Mouse (Mus musculus) CH12.LX (cell line): ENCODE results near the gene Epha3. TPM values are rescaled to one million over a fixed set of nuclear protein-coding genes. Genes with fewer than 3 reads are reported as not detected.

Source experiments
- DNase-seq: peaks from one replicate; pipeline ENCODE4 v3.0.0-alpha.2; 2013; ENCODE audit errors: extremely low read depth
- H3K27ac ChIP-seq: 2 replicates; pipeline ENCODE4 v1.5.1; 2012; ENCODE audit warnings: low read depth, mild to moderate bottlenecking, control low read depth, moderate library complexity; ENCODE audit not compliant: insufficient read depth
- H3K27me3 ChIP-seq: replicated peaks from 2 replicates; pipeline ENCODE3; 2012; ENCODE audit warnings: inconsistent platforms
- H3K36me3 ChIP-seq, 2 experiments: replicated peaks in 1 of 2; 2 replicates each; pipeline versions ENCODE3 to v1.6.1; 2012; ENCODE audit warnings: inconsistent platforms in 1 of 2, low read length in 1 of 2, mild to moderate bottlenecking in 1 of 2, mixed read lengths in 1 of 2, moderate library complexity in 1 of 2; ENCODE audit not compliant: control insufficient read depth in 1 of 2, insufficient read depth in 1 of 2
- H3K4me1 ChIP-seq, 2 experiments: 2 replicates each; pipeline ENCODE4 v1.6.1; 2012; ENCODE audit warnings: inconsistent platforms in 1 of 2, moderate library complexity in 1 of 2; ENCODE audit not compliant: insufficient read depth in 2 of 2, control insufficient read depth in 1 of 2
- H3K4me2 ChIP-seq: 2 replicates; pipeline ENCODE4 v1.6.1; 2012; ENCODE audit warnings: low read depth, mild to moderate bottlenecking, control low read depth; ENCODE audit not compliant: poor library complexity, insufficient read depth, severe bottlenecking
- H3K4me3 ChIP-seq, 3 experiments: fragments of 150-350 bp in 1 of 3; sonication (generic) in 1 of 3; replicated peaks in 1 of 3; 2 replicates each; pipeline versions ENCODE3 to v1.5.1; 2011 to 2012; ENCODE audit warnings: low read depth in 2 of 3, low read length in 2 of 3, mild to moderate bottlenecking in 2 of 3, moderate library complexity in 2 of 3, control low read depth in 1 of 3, improper control_type of control experiment in 1 of 3, inconsistent platforms in 1 of 3, mixed read lengths in 1 of 3; ENCODE audit not compliant: poor library complexity in 1 of 3
- H3K79me2 ChIP-seq: replicated peaks from 2 replicates; pipeline ENCODE4 v1.6.1; 2012; ENCODE audit warnings: mild to moderate bottlenecking, moderate library complexity; ENCODE audit not compliant: control insufficient read depth, poor library complexity, insufficient read depth, severe bottlenecking; ENCODE audit errors: extremely low read depth
- H3K9ac ChIP-seq: 2 replicates; pipeline ENCODE4 v1.6.1; 2012; ENCODE audit warnings: low read depth, mild to moderate bottlenecking, control low read depth, moderate library complexity; ENCODE audit not compliant: insufficient read depth
- H3K9me3 ChIP-seq: replicated peaks from 2 replicates; pipeline ENCODE3; 2012; ENCODE audit warnings: low read length, inconsistent platforms, mixed read lengths
- BHLHE40 ChIP-seq: IDR thresholded peaks from 2 replicates; pipeline ENCODE4 v1.6.1; 2011; ENCODE audit warnings: mild to moderate bottlenecking, low read depth, low read length, improper control_type of control experiment
- CHD2 ChIP-seq: IDR thresholded peaks from 2 replicates; pipeline ENCODE4 v1.6.1; 2011; ENCODE audit warnings: low read length, improper control_type of control experiment
- CTCF ChIP-seq, 2 experiments: IDR thresholded peaks in 1 of 2; conservative IDR thresholded peaks in 1 of 2; 2 replicates each; pipeline ENCODE4 v1.5.1; 2011 to 2012; ENCODE audit warnings: low read depth in 2 of 2, low read length in 2 of 2, improper control_type of control experiment in 1 of 2, inconsistent platforms in 1 of 2, mild to moderate bottlenecking in 1 of 2, moderate library complexity in 1 of 2
- ETS1 ChIP-seq: conservative IDR thresholded peaks from 2 replicates; pipeline ENCODE4 v1.6.1; 2012; ENCODE audit warnings: low read depth, mild to moderate bottlenecking, inconsistent platforms, low read length, improper control_type of control experiment, moderate library complexity
- GABPA ChIP-seq: IDR thresholded peaks from 2 replicates; pipeline ENCODE4 v1.6.1; 2012; ENCODE audit warnings: low read depth, low read length, improper control_type of control experiment, inconsistent platforms; ENCODE audit not compliant: insufficient replicate concordance
- IRF4 ChIP-seq: IDR thresholded peaks from 2 replicates; pipeline ENCODE4 v1.6.1; 2014; ENCODE audit warnings: low read depth, mild to moderate bottlenecking, inconsistent platforms, low read length, improper control_type of control experiment
- JUN ChIP-seq: IDR thresholded peaks from 2 replicates; pipeline ENCODE4 v1.6.1; 2011; ENCODE audit warnings: low read depth, mild to moderate bottlenecking, low read length, improper control_type of control experiment, moderate library complexity; ENCODE audit not compliant: insufficient read depth
- JUND ChIP-seq: conservative IDR thresholded peaks from 2 replicates; pipeline ENCODE4 v1.6.1; 2011; ENCODE audit warnings: low read depth, low read length, improper control_type of control experiment
- KAT2A ChIP-seq: IDR thresholded peaks from 2 replicates; pipeline ENCODE4 v1.6.1; 2012; ENCODE audit warnings: low read length, improper control_type of control experiment, inconsistent platforms; ENCODE audit not compliant: insufficient replicate concordance
- MAFK ChIP-seq: IDR thresholded peaks from 2 replicates; pipeline ENCODE4 v1.6.1; 2011; ENCODE audit warnings: low read length, improper control_type of control experiment; ENCODE audit not compliant: insufficient replicate concordance
- MAX ChIP-seq: IDR thresholded peaks from 2 replicates; pipeline ENCODE4 v1.6.1; 2011; ENCODE audit warnings: low read length, improper control_type of control experiment
- MAZ ChIP-seq: IDR thresholded peaks from 2 replicates; pipeline ENCODE4 v1.6.1; 2012; ENCODE audit warnings: low read depth, mild to moderate bottlenecking, inconsistent platforms, low read length, improper control_type of control experiment, moderate library complexity
- NELFE ChIP-seq: IDR thresholded peaks from 2 replicates; pipeline ENCODE4 v1.6.1; 2011; ENCODE audit warnings: low read depth, low read length, improper control_type of control experiment
- PAX5 ChIP-seq: IDR thresholded peaks from 2 replicates; pipeline ENCODE4 v1.6.1; 2012; ENCODE audit warnings: low read length, inconsistent platforms, mixed read lengths
- POLR2AphosphoS2 ChIP-seq: IDR thresholded peaks from 2 replicates; pipeline ENCODE4 v1.6.1; 2011; ENCODE audit warnings: low read depth, low read length, improper control_type of control experiment
- RAD21 ChIP-seq: IDR thresholded peaks from 2 replicates; pipeline ENCODE4 v1.6.1; 2011; ENCODE audit warnings: low read depth, mild to moderate bottlenecking, low read length, improper control_type of control experiment, moderate library complexity
- RCOR1 ChIP-seq: conservative IDR thresholded peaks from 2 replicates; pipeline ENCODE4 v1.6.1; 2012; ENCODE audit warnings: low read depth, mild to moderate bottlenecking, inconsistent platforms, low read length, improper control_type of control experiment
- UBTF ChIP-seq: IDR thresholded peaks from 2 replicates; pipeline ENCODE4 v1.6.1; 2012; ENCODE audit warnings: low read depth, mild to moderate bottlenecking, inconsistent platforms, low read length, improper control_type of control experiment, moderate library complexity
- USF2 ChIP-seq: conservative IDR thresholded peaks from 2 replicates; pipeline ENCODE4 v1.6.1; 2011; ENCODE audit warnings: low read depth, low read length, improper control_type of control experiment
- ZC3H11A ChIP-seq: IDR thresholded peaks from 2 replicates; pipeline ENCODE4 v1.6.1; 2012; ENCODE audit warnings: low read depth, mild to moderate bottlenecking, inconsistent platforms, low read length, improper control_type of control experiment
- dilution Hi-C: fragments of 300-500 bp; cut with MboI; formaldehyde crosslinking; loops from 2 replicates; pipeline ENCODE4 v1.14.3; 2020; ENCODE audit warnings: low sequenced_read_pairs; ENCODE audit not compliant: extremely low pct_unique_long_range_greater_than_20kb, extremely low pct_ligation_motif_present
- in situ Hi-C: fragments of 300-500 bp; cut with MboI; formaldehyde crosslinking; loops from 3 replicates; pipeline ENCODE4 v1.14.3; 2019; ENCODE audit warnings: low sequenced_read_pairs, low pct_ligation_motif_present, low pct_unique_long_range_greater_than_20kb, mixed read lengths
- polyA plus RNA-seq: library from polyadenylated mRNA; unstranded; fragments of >175 nt; gene quantifications from 2 replicates; pipeline ENCODE4 v1.2.1, GENCODE M21; 2012; ENCODE audit warnings: low read depth; ENCODE audit not compliant: insufficient read length
- total RNA-seq, 2 experiments: library from RNA; depleted of rRNA; stranded (reverse); fragments of 300-350 nt in 1 of 2; fragments of >200 nt in 1 of 2; gene quantifications; 2 replicates each; pipeline ENCODE4 v1.2.3; 2012 to 2014

Gene Epha3
- total and polyA plus RNA-seq, 3 experiments = not detected

DNA sequence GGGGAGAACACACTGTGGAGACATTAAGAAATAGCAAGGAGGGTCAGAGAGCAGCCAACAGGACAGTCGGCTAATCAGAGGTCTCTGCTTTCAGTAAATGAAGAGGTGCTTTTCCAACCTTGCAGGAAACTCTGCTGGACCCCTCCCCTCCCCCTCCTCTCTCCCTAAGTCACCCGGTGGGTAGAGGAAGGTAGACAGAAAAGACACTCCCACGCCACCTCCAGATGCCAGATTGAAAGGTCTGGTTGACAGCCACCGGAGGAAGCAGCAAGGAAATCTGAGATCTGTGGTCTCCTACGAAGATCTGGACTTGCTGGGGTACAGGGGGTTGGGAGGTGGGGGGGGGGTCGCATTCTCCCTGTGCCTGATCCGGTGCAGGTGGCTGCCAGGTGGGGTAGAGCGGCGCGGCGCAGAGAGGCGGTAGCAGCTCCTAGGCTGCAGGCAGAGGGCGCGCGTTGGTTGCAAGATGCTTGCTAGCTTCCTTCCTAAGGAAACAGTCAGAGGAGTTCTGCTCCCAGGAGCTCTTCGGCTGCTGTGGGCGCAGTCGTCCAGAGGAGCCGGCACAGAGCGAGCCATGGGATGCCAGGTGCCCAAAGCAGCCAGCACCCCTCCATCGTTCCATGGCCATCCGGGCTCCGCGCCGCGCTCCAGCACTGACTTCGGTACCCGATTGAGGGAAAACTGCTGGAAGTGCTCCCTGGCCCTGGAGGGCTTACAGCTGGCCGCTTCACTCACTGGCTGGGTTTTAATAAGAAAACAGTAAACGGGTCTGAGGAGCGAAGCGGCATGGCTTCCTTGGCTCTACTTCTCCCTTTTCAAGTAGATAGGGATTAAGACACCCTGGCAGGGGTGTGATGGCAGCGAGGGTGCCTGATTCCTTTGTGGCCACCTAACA lies 7.1 kb downstream of the Epha3 start:
- in situ Hi-C loops = no loop called here
- Histone ChIP-seq H3K4me2 (no peak overlapping the region), H3K9ac (no peak overlapping the region), H3K4me3 (no peak overlapping the region), H3K4me1 (no peaks in the 10 kb centered on the region), H3K27me3 (no peaks in the 10 kb centered on the region), H3K9me3 (peaks cover 44% of the 10 kb centered on the region), H3K79me2 (no peaks in the 10 kb centered on the region), H3K27ac (no peak overlapping the region), H3K36me3 (no peaks in the 10 kb centered on the region)
- TF ChIP-seq BHLHE40 (no peak), GABPA (no peak), JUN (no peak), MAZ (no peak), NELFE (no peak), ZC3H11A (no peak), RCOR1 (no peak), POLR2AphosphoS2 (no peak), ETS1 (no peak), RAD21 (no peak), KAT2A (no peak), UBTF (no peak), IRF4 (no peak), PAX5 (no peak), CHD2 (no peak), USF2 (no peak), MAX (no peak)
- DNase-seq = no peak
- dilution Hi-C loops = no loop called here

DNA sequence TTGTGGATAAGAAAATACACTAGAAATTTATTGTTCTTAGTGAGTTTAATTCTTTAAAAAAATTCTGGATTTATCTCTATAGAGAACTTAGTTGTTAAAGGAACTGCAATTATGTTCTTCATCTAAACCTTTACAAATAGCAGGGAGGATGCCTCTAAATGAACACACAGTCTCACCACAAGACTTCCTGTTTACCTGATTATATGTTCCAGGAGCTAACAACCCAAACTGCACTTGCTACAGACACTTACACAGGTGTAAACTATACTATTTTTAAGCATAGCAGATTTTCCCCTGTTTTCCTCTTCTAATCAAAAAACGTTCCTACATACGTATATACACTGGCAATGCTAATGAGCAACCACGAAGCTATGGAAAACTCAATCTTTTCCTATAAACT lies 13.7 kb downstream of the Epha3 start:
- Histone ChIP-seq H3K9me3 (peaks cover 36% of the 10 kb centered on the region), H3K4me2 (no peak overlapping the region), H3K36me3 (no peaks in the 10 kb centered on the region), H3K27ac (no peak overlapping the region), H3K4me3 (no peak overlapping the region), H3K9ac (no peak overlapping the region), H3K79me2 (no peaks in the 10 kb centered on the region), H3K27me3 (no peaks in the 10 kb centered on the region), H3K4me1 (no peaks in the 10 kb centered on the region)
- DNase-seq = no peak
- in situ Hi-C loops = no loop called here
- TF ChIP-seq MAZ = no peak
- TF ChIP-seq ZC3H11A = no peak
- TF ChIP-seq CTCF (conservative IDR thresholded peaks at IDR 0.05 in 1 of 2, IDR thresholded peaks at IDR 0.05 in 1 of 2; ENCODE audit: low read depth in 2 of 2, low read length in 2 of 2) = no peak
- TF ChIP-seq JUND = no peak
- TF ChIP-seq POLR2AphosphoS2 = no peak
- no peak for TF ChIP-seq USF2
- no peak for TF ChIP-seq MAX
- TF ChIP-seq MAFK = no peak
- dilution Hi-C loops = no loop called here
